Mouse (Mus musculus): Measurements from ENCODE around the gene Pld3.
A peak's percentile ranks its signal among the peaks of the same experiment; 100 is the strongest.

DNA sequence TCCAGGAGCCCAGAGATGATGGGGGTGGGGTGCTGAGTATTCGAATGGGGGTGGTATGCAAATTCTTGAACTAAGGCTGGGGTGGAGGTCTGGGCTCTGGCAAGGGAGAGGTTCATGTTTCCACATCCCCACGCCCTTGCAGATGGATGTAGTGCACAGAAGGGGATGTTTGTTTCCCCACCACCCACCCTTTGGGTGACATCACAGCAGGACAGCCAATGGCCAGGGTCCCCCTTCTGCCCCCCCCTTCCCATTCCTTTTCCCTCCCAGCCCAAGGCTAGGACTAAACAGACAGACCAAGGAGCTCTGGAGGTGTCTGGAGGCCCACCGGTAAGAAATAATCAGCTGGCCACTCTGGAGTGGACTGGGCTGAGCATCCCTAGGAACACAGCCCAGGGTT is 54.0 kb downstream of the Pld3 start, which contains the start of gene Prx:
- TF ChIP-seq CTCF (IDR thresholded peaks at IDR 0.05; ENCODE audit: low read depth, low read length), result no peak
- 0 out of 2 replicates have a peak, but pooled peaks have one; percentile 7 for TF ChIP-seq EP300 (IDR thresholded peaks at IDR 0.05; ENCODE audit: insufficient read depth, low read depth, low read length)

Data from ES-Bruce4 (cell line).